Mouse (Mus musculus): ENCODE data around the gene Slc2a10.

Slc2a10 gene

DNA sequence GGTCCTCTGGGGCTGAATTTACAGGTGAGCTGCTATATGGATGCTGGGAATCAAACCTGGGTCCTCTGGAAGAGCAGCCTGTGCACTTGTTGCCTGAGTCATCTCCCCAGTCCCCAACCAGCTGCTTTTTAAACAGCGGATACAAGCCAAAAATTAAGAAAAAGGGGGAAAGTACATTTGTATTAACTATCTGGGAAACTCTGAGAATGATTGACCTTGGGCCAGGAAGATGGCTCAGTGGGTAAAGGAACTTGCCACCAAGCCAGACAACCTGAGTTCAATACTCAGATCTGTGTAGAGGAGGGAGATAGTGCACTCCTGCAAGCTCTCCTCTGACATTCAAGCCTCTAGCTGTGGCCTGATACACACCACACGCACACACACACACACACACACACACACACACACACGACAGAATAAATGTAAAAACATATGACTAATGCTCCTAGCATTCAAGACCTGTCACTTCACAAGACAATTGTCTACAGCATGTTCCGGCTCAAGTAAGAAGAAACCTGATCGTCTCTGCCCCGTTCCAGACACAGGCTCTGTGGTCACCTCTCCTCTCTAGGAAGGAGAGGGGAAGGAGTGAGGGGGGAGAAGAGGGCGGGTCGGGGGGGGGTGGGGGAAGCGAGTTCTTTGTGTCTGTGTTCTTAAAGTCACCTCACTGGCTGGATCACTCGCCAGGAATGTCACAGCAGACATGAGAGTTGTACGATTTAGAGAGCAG is 56.1 kb downstream of the Slc2a10 start:
- DNase-seq (ENCODE audit: low read depth, low spot score): no peak

DNA sequence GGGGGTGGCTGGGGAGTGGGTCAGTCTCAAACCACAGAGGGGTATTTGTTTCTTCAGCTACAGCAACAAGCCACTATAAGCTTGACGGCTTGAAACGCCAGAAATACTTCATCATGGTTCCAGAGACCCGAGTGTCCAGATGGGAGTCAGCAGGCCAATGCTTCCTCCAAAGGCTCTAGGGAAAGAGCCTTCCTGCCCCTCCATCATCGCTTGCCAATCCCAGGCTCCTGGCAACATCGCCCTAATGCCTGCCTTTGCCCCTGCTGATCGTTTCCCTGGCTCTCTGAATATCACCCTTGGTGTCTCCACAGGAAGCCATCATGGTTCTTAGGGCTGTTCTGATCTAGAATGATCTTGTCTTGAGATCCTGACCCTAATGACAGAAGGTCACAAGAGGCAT is 58.3 kb downstream of the Slc2a10 start:
- no peak for DNase-seq (ENCODE audit: low read depth, low spot score)

DNA sequence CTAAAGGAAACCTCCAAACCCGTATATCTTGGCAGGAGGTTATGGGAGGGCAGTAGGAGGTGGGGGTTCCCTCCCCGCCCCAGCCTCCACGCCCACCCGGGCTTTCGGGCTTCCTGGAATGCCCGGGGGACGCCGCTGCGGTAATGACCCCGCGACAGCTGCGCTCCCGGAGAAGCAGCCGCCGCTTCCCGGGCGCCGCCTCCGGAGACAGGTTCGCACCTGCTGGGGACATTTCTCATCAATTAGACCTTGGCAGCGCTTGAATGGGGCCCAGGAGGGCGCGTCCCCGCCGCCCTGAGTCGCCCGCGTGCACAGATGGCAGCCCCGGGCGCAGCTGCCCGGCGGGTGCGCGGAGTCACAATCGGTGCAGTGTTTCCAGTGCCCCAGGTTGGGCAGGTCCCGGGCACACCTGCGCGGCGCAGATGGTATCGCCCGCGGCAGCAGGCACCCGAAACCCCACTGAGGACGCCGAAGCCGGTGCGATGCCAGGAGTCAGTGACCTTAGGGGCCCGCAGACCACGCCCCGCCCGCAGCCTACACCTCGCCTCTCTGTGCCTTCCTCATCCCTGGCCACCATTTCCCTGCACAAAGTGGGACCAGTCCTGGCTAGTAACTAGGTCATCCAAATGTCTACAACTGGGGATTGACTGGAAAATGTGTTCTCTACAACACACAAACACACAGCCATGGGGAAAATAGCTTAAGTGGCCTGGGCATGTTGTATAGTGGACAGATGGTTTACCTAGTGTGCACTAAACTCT is 59.9 kb downstream of the Slc2a10 start:
- no peak for DNase-seq (ENCODE audit: low read depth, low spot score)

DNA sequence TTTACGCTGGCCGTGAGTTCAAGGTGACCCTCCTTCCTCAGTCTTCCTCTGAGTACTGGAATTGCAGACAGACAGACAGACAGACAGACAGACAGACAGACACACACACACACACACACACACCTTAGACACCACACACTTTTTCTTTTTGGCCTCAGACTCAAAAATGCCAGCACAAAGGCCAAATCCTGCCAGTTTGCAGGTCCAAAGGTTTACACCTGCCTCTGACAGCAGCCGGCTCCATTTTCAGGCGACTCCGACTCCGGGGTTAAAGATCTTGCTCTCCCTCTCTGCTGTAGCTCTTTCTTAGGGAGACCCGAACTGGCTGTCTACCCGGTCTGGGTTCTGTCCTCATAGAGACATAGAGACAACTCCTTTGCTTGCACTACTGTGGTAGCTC is 60.5 kb downstream of the Slc2a10 start:
- DNase-seq (ENCODE audit: low read depth, low spot score): no peak

DNA sequence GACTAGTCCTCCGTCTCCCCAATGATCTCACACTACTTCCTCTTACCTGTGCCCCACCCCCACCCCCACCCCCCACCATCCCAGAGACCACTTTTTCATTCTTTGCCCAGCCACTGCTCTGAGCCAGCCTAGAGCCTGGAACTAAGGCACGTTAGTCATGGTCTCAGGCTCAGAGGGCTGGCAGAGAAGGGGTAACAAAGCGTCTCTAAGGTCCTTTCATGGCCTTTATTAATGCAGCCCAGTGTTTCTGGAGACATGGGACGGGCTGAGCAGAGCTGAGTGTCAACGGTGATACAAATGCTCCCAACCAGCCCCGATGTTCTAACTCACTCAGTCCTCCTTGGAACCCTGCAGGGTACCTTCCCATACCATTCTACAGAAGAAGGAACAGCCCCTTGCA is 61.0 kb downstream of the Slc2a10 start:
- no peak for DNase-seq (ENCODE audit: low read depth, low spot score)

GRCm38 (mm10) chr2:165566898-165567297 is 63.3 kb downstream of the Slc2a10 start:
- no peak for DNase-seq (ENCODE audit: low read depth, low spot score)

- DNase-seq (ENCODE audit: low read depth, low spot score): no peak
Measured at GRCm38 (mm10) chr2:165567820-165568219, 64.2 kb downstream of the Slc2a10 start.

- no peak for DNase-seq (ENCODE audit: low read depth, low spot score)
Measured at GRCm38 (mm10) chr2:165568911-165569310, 65.3 kb downstream of the Slc2a10 start.

All from skeletal muscle tissue, adult 2 months (tissue).